Mouse (Mus musculus) forebrain, embryonic 10.5 days (tissue): ENCODE measurements around the gene Rb1. TPM values are rescaled to one million over a fixed set of nuclear protein-coding genes. Genes with fewer than 3 reads are reported as not detected.

Experiments used
- DNase-seq: peaks from one replicate; pipeline ENCODE4 v3.0.0-alpha.2; 2017; ENCODE audit warnings: low spot score; ENCODE audit errors: extremely low spot score
- H3K27ac ChIP-seq: fragments of 300-500 bp; sonication (generic); 2 replicates; pipeline ENCODE4 v1.5.1; 2016; ENCODE audit warnings: mild to moderate bottlenecking
- H3K27me3 ChIP-seq: fragments of 300-500 bp; sonication (generic); 2 replicates; pipeline ENCODE4 v1.6.1; 2016; ENCODE audit warnings: mild to moderate bottlenecking; ENCODE audit not compliant: poor library complexity, severe bottlenecking
- H3K36me3 ChIP-seq: fragments of 300-500 bp; sonication (generic); replicated peaks from 2 replicates; pipeline ENCODE4 v1.6.1; 2016; ENCODE audit warnings: mild to moderate bottlenecking, moderate library complexity
- H3K4me1 ChIP-seq: fragments of 300-500 bp; sonication (generic); 2 replicates; pipeline ENCODE4 v1.6.1; 2016
- H3K4me3 ChIP-seq: fragments of 300-500 bp; sonication (generic); 2 replicates; pipeline ENCODE4 v1.5.1; 2016; ENCODE audit warnings: mild to moderate bottlenecking, moderate library complexity
- H3K9me3 ChIP-seq: fragments of 300-500 bp; sonication (generic); 2 replicates; pipeline ENCODE4 v1.6.1; 2016; ENCODE audit warnings: mild to moderate bottlenecking, moderate library complexity
- WGBS: fragments of 180-500 bp; shearing (Covaris S2); methylation state at CpG from one replicate; pipeline ENCODE4 v1.1.7; 2016; 5-methylcytosine and 5-hydroxymethylcytosine counted together
- polyA plus RNA-seq: library from polyadenylated mRNA; unstranded; fragments of >200 nt; fragmentation: Nextera tagmentation; extraction: Ambion mirVana; gene quantifications from 2 replicates; pipeline ENCODE4 v1.2.1, GENCODE M21; 2016

Gene Rb1
- polyA plus RNA-seq, 1 experiment from 2014 or later, result 27.7 TPM

- Histone ChIP-seq H3K36me3 (peaks cover 36% of the 10 kb centered on the region), H3K9me3 (no peaks in the 10 kb centered on the region), H3K4me1 (no peaks in the 10 kb centered on the region), H3K27me3 (no peaks in the 10 kb centered on the region), H3K4me3 (no peak overlapping the region), H3K27ac (no peak overlapping the region)
- 88% methylated on average over 1 of the region's 1 CpGs for WGBS
- DNase-seq, result no peak
Measured at GRCm38 (mm10) chr14:73217062-73217461, 108.6 kb downstream of the Rb1 start.

- H3K27ac ChIP-seq, result no peak overlapping the region
- H3K4me1 ChIP-seq, result no peaks in the 10 kb centered on the region
- H3K36me3 ChIP-seq, result peaks cover 39% of the 10 kb centered on the region
- H3K9me3 ChIP-seq, result no peaks in the 10 kb centered on the region
- no peak overlapping the region for H3K4me3 ChIP-seq
- DNase-seq, result no peak
- H3K27me3 ChIP-seq, result no peaks in the 10 kb centered on the region
- 96% methylated on average over 5 of the region's 5 CpGs for WGBS
Measured at GRCm38 (mm10) chr14:73211477-73211876, 114.1 kb downstream of the Rb1 start.

DNA sequence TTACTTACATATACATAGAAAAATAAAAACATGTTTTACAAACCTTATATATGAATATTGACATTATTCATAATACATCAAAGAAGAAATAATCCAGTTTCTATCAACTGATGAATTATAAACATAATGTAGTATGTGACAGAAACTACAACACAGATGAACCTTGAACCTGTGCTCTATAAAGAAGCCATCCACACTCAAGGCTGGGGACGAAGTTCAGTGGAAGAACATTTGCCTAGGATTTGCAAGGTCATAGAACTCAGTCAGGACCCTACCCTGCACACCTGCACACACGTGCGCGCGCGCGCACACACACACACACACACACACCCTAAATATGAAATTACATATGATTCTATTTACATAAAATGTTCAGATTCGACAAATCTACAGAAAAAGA lies 115.4 kb downstream of the Rb1 start:
- WGBS, result 93% methylated on average over 8 of the region's 8 CpGs
- H3K36me3 ChIP-seq, result peaks cover 26% of the 10 kb centered on the region

DNA sequence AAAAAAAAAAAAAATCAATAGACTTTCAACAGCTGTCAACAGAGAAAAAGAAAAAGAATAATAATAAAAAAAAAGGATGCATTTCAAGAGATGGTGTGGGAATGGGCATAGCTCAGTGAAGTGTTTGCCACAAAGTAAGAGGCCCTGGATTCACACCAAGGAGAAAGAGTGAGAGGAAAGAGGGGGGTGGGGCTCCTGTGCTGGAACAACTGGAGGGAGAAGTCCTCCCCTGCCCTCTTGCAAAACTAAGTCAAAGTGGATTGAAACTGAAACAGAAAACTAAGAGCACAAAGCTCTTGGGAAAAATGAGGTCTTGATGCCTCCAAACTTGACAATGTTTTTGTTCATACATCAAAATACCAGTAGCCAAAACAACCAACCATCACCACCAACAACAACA lies 116.4 kb downstream of the Rb1 start:
- H3K36me3 ChIP-seq, result peaks cover 17% of the 10 kb centered on the region
- no peaks in the 10 kb centered on the region for H3K27me3 ChIP-seq
- no peaks in the 10 kb centered on the region for H3K4me1 ChIP-seq
- H3K27ac ChIP-seq, result no peak overlapping the region
- no peak for DNase-seq
- H3K9me3 ChIP-seq, result no peaks in the 10 kb centered on the region
- no peak overlapping the region for H3K4me3 ChIP-seq

More for the DNA sequence above, 115.4 kb downstream of the Rb1 start:
- no peaks in the 10 kb centered on the region for H3K4me1 ChIP-seq
- no peak for DNase-seq
- no peak overlapping the region for H3K27ac ChIP-seq
- H3K27me3 ChIP-seq, result no peaks in the 10 kb centered on the region
- no peak overlapping the region for H3K4me3 ChIP-seq
- H3K9me3 ChIP-seq, result no peaks in the 10 kb centered on the region

DNA sequence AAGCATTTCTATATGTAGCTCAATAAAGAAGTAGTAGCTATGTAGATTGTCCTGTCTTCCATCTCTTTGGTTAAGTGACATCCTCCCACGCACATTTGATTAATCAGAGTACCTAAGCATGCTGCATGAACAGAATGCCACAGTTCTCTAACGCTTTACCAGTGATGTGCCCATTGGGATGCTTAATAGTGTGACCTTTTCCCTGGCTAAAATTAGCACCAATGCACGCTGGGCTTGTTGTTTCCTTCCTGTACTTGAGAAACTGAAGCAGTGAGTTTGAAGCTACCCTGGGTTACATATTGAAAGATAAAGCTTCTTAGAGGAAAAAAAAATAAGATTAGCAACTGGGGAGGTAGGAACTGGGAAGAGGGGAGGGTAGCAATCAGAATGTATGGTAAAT lies 121.6 kb downstream of the Rb1 start:
- no peak overlapping the region for H3K4me3 ChIP-seq
- H3K27ac ChIP-seq, result no peak overlapping the region
- H3K36me3 ChIP-seq, result 0 out of 2 replicates have a peak, but pooled peaks cover under 1% of the 10 kb centered on the region
- no peaks in the 10 kb centered on the region for H3K9me3 ChIP-seq
- no peak for DNase-seq
- no peaks in the 10 kb centered on the region for H3K4me1 ChIP-seq
- WGBS, result 87% methylated on average over 3 of the region's 3 CpGs
- H3K27me3 ChIP-seq, result no peaks in the 10 kb centered on the region

DNA sequence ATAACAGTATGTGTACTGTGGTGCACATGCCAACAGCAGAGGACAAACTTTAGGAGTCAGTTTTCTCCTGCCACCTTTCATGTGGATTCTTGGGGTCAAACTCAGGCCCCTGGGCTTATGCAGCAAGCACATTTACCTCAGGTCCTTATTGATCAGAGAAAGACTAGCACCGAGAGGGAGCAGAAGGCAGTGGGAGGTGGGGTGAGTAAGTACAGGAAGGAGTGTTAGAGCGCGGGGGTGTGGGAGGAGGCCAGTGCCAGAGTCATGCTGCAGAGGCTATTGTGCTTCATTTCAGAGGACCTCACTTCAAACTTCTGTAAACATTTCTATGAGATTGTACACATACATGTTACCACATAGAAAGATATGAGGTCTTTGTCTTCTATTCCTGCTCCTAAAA lies 124.2 kb downstream of the Rb1 start:
- no peaks in the 10 kb centered on the region for H3K9me3 ChIP-seq
- 76% methylated on average over 3 of the region's 3 CpGs for WGBS
- no peak overlapping the region for H3K4me3 ChIP-seq
- no peak overlapping the region for H3K27ac ChIP-seq
- no peak for DNase-seq
- H3K27me3 ChIP-seq, result no peaks in the 10 kb centered on the region
- no peaks in the 10 kb centered on the region for H3K4me1 ChIP-seq
- H3K36me3 ChIP-seq, result peaks cover 23% of the 10 kb centered on the region

DNA sequence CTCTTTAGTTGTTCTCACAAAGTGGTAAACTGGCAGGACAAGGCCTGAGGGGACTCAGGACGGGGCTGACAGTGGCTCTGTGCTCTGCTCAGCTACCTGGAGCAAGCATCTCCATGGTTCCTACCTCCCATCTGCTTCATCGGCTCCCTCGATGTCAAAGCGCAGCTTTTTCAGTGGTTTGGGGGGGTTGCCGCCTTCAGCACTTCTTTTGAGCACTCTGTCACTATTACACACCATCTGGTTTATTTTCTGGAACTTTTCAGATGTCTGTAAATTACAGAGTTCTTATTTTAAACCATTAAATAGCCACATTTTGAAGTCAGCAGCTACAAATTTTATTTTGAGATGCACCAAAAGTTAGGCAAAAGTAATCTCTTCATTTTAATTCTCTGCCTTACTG lies 126.6 kb downstream of the Rb1 start:
- Histone ChIP-seq H3K9me3 (no peaks in the 10 kb centered on the region), H3K27me3 (no peaks in the 10 kb centered on the region), H3K4me1 (no peaks in the 10 kb centered on the region), H3K27ac (no peak overlapping the region), H3K36me3 (peaks cover 36% of the 10 kb centered on the region), H3K4me3 (no peak overlapping the region)
- 65% methylated on average over 5 of the region's 5 CpGs for WGBS
- DNase-seq, result no peak

DNA sequence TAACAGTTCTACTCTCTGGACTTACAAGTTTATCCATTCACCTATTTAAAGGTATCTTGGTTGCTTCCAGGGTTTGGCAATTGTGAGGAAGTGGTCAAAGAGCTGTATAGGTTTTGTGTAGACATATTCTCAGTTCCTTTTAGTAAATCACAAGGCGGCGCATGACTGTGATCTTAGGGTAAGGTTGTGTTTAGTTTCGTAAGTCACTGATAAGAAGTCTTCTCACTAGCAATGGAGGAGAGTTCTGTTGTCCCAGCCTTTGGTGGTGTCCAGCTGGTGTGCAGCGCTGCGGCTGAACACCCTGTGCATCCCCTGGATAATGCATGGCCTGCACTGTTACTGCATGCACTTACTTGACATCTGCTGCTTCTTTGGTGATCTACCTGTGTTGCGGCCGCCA lies 138.7 kb downstream of the Rb1 start:
- Histone ChIP-seq H3K9me3 (peaks cover 6% of the 10 kb centered on the region; the same call in 1 of the 2 replicates), H3K36me3 (peaks cover 52% of the 10 kb centered on the region), H3K4me1 (no peaks in the 10 kb centered on the region), H3K27ac (no peak overlapping the region), H3K4me3 (no peak overlapping the region), H3K27me3 (no peaks in the 10 kb centered on the region)
- DNase-seq, result no peak
- WGBS, result 90% methylated on average over 7 of the region's 7 CpGs

DNA sequence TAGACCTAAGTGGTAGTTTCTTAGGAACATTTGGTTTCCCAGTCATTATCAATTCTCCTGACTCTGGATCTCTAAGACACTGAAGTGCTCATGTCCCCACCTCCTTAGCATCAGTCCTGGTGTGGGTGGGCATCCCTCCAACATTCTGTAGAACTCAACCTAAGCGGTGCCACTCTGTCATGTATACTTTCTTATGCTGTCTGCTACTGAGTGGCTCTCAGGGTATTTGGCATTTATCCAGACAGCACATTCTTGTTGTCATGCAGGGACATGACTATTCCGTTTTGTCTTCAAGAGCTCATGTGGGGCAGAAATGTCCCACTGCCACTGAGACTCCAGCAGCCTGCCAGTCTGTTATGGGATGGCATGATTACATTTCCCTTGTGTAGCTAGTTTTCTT lies 144.5 kb downstream of the Rb1 start:
- H3K27ac ChIP-seq, result no peak overlapping the region
- no peaks in the 10 kb centered on the region for H3K4me1 ChIP-seq
- no peaks in the 10 kb centered on the region for H3K27me3 ChIP-seq
- H3K4me3 ChIP-seq, result no peak overlapping the region
- 93% methylated on average over 2 of the region's 2 CpGs for WGBS
- DNase-seq, result no peak
- H3K36me3 ChIP-seq, result peaks cover 99% of the 10 kb centered on the region
- peaks cover 6% of the 10 kb centered on the region; the same call in 1 of the 2 replicates for H3K9me3 ChIP-seq

- Histone ChIP-seq H3K27ac (no peak overlapping the region), H3K27me3 (no peaks in the 10 kb centered on the region), H3K4me3 (no peak overlapping the region), H3K4me1 (no peaks in the 10 kb centered on the region), H3K9me3 (peaks cover 6% of the 10 kb centered on the region; the same call in 1 of the 2 replicates), H3K36me3 (peaks cover 100% of the 10 kb centered on the region)
- no peak for DNase-seq
- 85% methylated on average over 3 of the region's 3 CpGs for WGBS
Measured at GRCm38 (mm10) chr14:73180671-73181070, 145.0 kb downstream of the Rb1 start.

- Histone ChIP-seq H3K4me1 (no peaks in the 10 kb centered on the region), H3K9me3 (no peaks in the 10 kb centered on the region), H3K4me3 (no peak overlapping the region), H3K27ac (no peak overlapping the region), H3K27me3 (no peaks in the 10 kb centered on the region), H3K36me3 (peaks cover 100% of the 10 kb centered on the region)
- DNase-seq, result no peak
- WGBS, result 88% methylated on average over 4 of the region's 4 CpGs
Measured at GRCm38 (mm10) chr14:73179221-73179681, 146.4 kb downstream of the Rb1 start.

GRCm38 (mm10) chr14:73177961-73178360 lies 147.7 kb downstream of the Rb1 start:
- H3K27ac ChIP-seq, result no peak overlapping the region
- H3K27me3 ChIP-seq, result no peaks in the 10 kb centered on the region
- WGBS, result 88% methylated on average over 11 of the region's 11 CpGs
- no peak for DNase-seq
- H3K4me3 ChIP-seq, result no peak overlapping the region
- no peaks in the 10 kb centered on the region for H3K4me1 ChIP-seq
- H3K9me3 ChIP-seq, result no peaks in the 10 kb centered on the region
- peaks cover 100% of the 10 kb centered on the region for H3K36me3 ChIP-seq

DNA sequence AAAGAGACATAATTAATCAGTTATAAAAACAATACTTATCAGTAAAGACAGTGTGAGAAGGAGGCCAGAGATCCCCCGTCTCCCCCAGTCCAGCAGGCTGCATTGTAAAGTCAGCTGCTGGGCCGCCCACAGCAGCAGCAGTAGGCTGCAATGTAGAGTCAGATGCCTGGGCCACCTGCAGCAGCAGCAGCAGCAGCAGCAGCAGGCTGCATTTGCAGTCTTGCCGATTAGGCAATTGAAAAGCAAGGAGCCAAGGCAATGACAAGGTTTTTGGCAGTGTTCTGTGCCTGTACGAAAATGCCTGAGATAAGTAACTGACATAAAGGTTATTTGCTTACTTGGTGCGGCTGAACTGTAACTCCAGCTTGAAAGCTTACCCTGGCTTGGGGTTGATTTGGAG lies 149.4 kb downstream of the Rb1 start:
- H3K36me3 ChIP-seq, result peaks cover 100% of the 10 kb centered on the region
- no peaks in the 10 kb centered on the region for H3K9me3 ChIP-seq
- no peaks in the 10 kb centered on the region for H3K27me3 ChIP-seq
- no peak for DNase-seq
- peaks cover 2% of the 10 kb centered on the region; the same call in 1 of the 2 replicates for H3K4me1 ChIP-seq
- WGBS, result 95% methylated on average over 5 of the region's 5 CpGs
- H3K27ac ChIP-seq, result no peak overlapping the region
- H3K4me3 ChIP-seq, result no peak overlapping the region

- Histone ChIP-seq H3K9me3 (no peaks in the 10 kb centered on the region), H3K27ac (no peak overlapping the region), H3K36me3 (peaks cover 100% of the 10 kb centered on the region), H3K27me3 (no peaks in the 10 kb centered on the region), H3K4me1 (peaks cover 5% of the 10 kb centered on the region; the same call in 1 of the 2 replicates), H3K4me3 (no peak overlapping the region)
- 88% methylated on average over 6 of the region's 6 CpGs for WGBS
- DNase-seq, result no peak
Measured at GRCm38 (mm10) chr14:73175814-73176213, 149.8 kb downstream of the Rb1 start.
